Mouse (Mus musculus) heart, postnatal 0 days (tissue): Measurements from ENCODE around the gene Cox8a. TPM values are rescaled to one million over a fixed set of nuclear protein-coding genes. Genes with fewer than 3 reads are reported as not detected.

Experiments
- ATAC-seq: fragments of 200-750 bp; cut with Nextera tagmentation; 2 replicates; pipeline ENCODE4 v1.8.0; 2017; ENCODE audit warnings: low read depth, moderate number of reproducible peaks, moderate library complexity; ENCODE audit not compliant: insufficient read depth
- DNase-seq: peaks from one replicate; pipeline ENCODE4 v3.0.0-alpha.2; 2016; ENCODE audit warnings: low spot score
- H3K27ac ChIP-seq: fragments of 300-500 bp; sonication (generic); 2 replicates; pipeline ENCODE4 v1.5.1; 2014; ENCODE audit warnings: low read depth, mild to moderate bottlenecking
- H3K27me3 ChIP-seq: fragments of 300-500 bp; sonication (generic); 2 replicates; pipeline ENCODE4 v1.6.1; 2014; ENCODE audit warnings: low read length, mixed read lengths; ENCODE audit not compliant: control insufficient read depth, insufficient read depth
- H3K36me3 ChIP-seq: fragments of 300-500 bp; sonication (generic); replicated peaks from 2 replicates; pipeline ENCODE4 v1.6.1; 2014; ENCODE audit warnings: low read length, mixed read lengths; ENCODE audit not compliant: control insufficient read depth, insufficient read depth
- H3K4me1 ChIP-seq: fragments of 300-500 bp; sonication (generic); 2 replicates; pipeline ENCODE4 v1.6.1; 2014; ENCODE audit warnings: antibody characterized with exemption; ENCODE audit not compliant: control insufficient read depth, insufficient read depth
- H3K4me2 ChIP-seq: fragments of 300-500 bp; sonication (generic); 2 replicates; pipeline ENCODE4 v1.6.1; 2014; ENCODE audit warnings: low read depth, mild to moderate bottlenecking, low read length, moderate library complexity
- H3K4me3 ChIP-seq: fragments of 300-500 bp; sonication (generic); 2 replicates; pipeline ENCODE4 v1.5.1; 2014; ENCODE audit warnings: low read depth, low read length
- H3K9ac ChIP-seq: fragments of 300-500 bp; sonication (generic); replicated peaks from 2 replicates; pipeline ENCODE4 v1.6.1; 2014; ENCODE audit warnings: low read depth, low read length, mixed read lengths
- H3K9me3 ChIP-seq: fragments of 300-500 bp; sonication (generic); replicated peaks from 2 replicates; pipeline ENCODE4 v1.6.1; 2016; ENCODE audit warnings: low read length; ENCODE audit not compliant: control insufficient read depth
- CTCF ChIP-seq: IDR thresholded peaks from 2 replicates; pipeline ENCODE4 v1.5.1; 2016; ENCODE audit warnings: antibody characterized with exemption, control low read depth, low read depth
- EP300 ChIP-seq: IDR thresholded peaks from 2 replicates; pipeline ENCODE4 v1.6.1; 2016; ENCODE audit warnings: antibody characterized with exemption, low read depth
- WGBS: fragments of 180-500 bp; shearing (Covaris S2); extraction: QIAGEN DNeasy Blood & Tissue Kit; methylation state at CpG from one replicate; pipeline ENCODE4 v1.1.7; 2014; 5-methylcytosine and 5-hydroxymethylcytosine counted together
- polyA plus RNA-seq: library from polyadenylated mRNA; unstranded; fragments of >200 nt; fragmentation: Nextera tagmentation; extraction: Ambion mirVana; gene quantifications from 2 replicates; pipeline ENCODE4 v1.2.1, GENCODE M21; 2015
- total RNA-seq: library from RNA; depleted of rRNA; stranded (reverse); fragments of >200 nt; gene quantifications from 2 replicates; pipeline ENCODE4 v1.2.3, GENCODE M21; 2014; ENCODE audit warnings: low replicate concordance; rRNA removed

Gene Cox8a
- total and polyA plus RNA-seq, 2 experiments from 2014 or later = 1,841 to 3,012 TPM

DNA sequence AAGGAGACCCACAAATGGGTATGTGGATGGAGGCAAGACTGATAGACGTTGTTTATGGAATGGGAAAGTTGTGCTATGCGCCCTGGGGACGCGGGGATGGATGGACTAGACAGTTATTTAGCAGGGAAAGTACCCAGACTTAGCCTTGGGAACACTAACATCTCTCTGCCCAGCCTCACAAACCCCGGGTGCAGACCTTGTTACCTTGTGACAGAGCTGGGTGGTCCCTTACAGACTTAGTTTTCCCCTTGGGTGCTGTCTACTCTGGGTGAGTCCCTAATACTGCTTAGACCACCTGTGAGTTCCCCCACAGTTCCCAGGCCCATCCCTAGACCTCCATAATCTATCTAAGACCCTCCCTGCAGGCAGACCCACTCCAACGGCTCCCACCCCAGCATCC, 50.6 kb downstream of the Cox8a start:
- no peak overlapping the region for H3K4me3 ChIP-seq
- ATAC-seq (no peak), DNase-seq (no peak)
- no peak overlapping the region for H3K9ac ChIP-seq
- H3K9me3 ChIP-seq = no peaks in the 10 kb centered on the region
- peaks cover 23% of the 10 kb centered on the region for H3K27me3 ChIP-seq
- no peak overlapping the region for H3K27ac ChIP-seq
- H3K4me2 ChIP-seq = no peak overlapping the region
- WGBS = 27% methylated on average over 6 of the region's 6 CpGs
- peaks cover 12% of the 10 kb centered on the region; the same call in 1 of the 2 replicates for H3K4me1 ChIP-seq
- H3K36me3 ChIP-seq = no peaks in the 10 kb centered on the region
- TF ChIP-seq CTCF (no peak), EP300 (no peak)

DNA sequence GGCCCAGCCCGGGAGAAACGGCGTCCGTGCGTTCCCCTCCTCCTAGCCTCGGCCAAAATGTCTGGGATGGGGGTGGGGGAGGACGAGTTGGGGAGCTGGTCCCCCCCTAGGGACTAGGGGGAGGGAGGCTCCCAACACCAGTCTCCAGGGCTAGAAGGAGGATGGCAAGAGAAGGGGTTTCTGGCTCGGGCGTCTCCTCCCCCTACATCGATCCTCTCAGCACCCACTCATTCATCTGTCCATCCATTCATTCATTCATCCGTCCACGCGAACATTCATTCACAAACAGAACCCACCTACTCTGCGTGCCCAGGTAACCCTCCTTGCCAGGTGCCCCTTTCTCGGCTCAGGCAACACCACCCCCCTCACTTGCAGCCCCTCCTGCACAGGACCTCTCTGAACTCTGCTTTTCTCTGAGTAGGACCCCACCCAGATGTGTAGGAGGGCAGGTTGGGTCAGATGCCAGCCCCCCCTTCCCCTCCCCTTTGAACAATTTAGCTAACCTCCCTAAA, 51.2 kb downstream of the Cox8a start:
- DNase-seq (no peak), ATAC-seq (peak; percentile 19; the same call in 1 of the 2 replicates)
- H3K4me1 ChIP-seq = peaks cover 10% of the 10 kb centered on the region; the same call in 1 of the 2 replicates
- H3K4me2 ChIP-seq = peak overlapping the region; percentile 100
- no peak for TF ChIP-seq CTCF
- no peak for TF ChIP-seq EP300
- H3K4me3 ChIP-seq = peak overlapping the region; percentile 73
- peak overlapping the region; percentile 66 for H3K9ac ChIP-seq
- no peaks in the 10 kb centered on the region for H3K36me3 ChIP-seq
- no peak overlapping the region for H3K27ac ChIP-seq
- 9% methylated on average over 9 of the region's 15 CpGs for WGBS
- no peaks in the 10 kb centered on the region for H3K9me3 ChIP-seq
- H3K27me3 ChIP-seq = peaks cover 23% of the 10 kb centered on the region

DNA sequence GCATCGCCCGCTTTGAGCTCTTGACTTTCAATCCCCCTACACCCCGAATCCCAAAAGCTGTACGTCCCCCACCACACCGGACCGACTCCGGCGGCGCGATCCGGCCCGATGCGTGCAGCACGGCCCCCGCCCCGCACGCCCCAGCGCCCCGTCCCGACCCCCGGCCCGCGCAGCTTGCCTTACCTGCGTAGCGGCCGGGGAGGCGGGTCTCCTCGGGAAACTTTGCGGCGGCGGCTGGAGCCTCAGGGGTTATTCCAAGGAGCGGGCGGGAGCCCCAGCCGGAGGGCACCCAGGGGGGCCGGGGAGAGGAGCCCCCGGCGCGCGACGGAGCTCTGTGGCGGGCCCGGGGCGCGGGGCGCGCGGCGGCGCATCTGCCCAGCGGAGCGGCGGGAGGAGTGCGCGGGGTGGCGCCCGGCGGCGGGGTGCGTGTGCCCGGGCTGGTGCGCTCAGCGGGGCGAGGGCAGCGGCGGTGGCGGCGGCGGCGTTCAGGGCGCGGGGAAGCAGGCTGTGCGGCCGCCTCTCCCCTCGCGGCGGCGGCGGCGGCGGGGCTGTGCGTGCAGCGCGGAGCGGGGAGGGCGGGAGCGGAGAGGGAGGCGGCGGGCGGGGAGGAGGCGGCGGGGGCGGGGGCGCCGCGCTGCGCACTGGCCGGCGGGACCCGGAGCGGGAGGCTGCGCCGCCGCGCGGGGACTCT, 51.8 kb downstream of the Cox8a start:
- ATAC-seq = peak; percentile 18; the same call in 1 of the 2 replicates
- Histone ChIP-seq H3K27me3 (peaks cover 23% of the 10 kb centered on the region), H3K4me1 (peaks cover 10% of the 10 kb centered on the region; the same call in 1 of the 2 replicates), H3K9ac (peak overlapping the region; percentile 66), H3K27ac (no peak overlapping the region), H3K4me3 (peak overlapping the region; percentile 73), H3K4me2 (peak overlapping the region; percentile 100), H3K36me3 (no peaks in the 10 kb centered on the region), H3K9me3 (no peaks in the 10 kb centered on the region)
- TF ChIP-seq EP300 = no peak
- TF ChIP-seq CTCF = no peak
- WGBS = under 1% methylated on average over 52 of the region's 105 CpGs
- DNase-seq = no peak

Other genes with a start within 250 kb of the Cox8a start
- gene Ppp1r14b, start 242.6 kb downstream of the Cox8a start, total RNA-seq = 88.3 and 100 TPM in 2 replicates
- 128 and 132 TPM in 2 replicates for gene Ppp1r14b, start 242.6 kb downstream of the Cox8a start, polyA plus RNA-seq
- 24.9 and 46.0 TPM in 2 replicates for gene Plcb3, start 241.1 kb downstream of the Cox8a start, total RNA-seq
- gene Plcb3, start 241.1 kb downstream of the Cox8a start, polyA plus RNA-seq = 8.3 and 8.6 TPM in 2 replicates
- gene Fkbp2, start 237.1 kb downstream of the Cox8a start, total RNA-seq = 0.65 and 8.5 TPM in 2 replicates
- 59.9 and 65.2 TPM in 2 replicates for gene Fkbp2, start 237.1 kb downstream of the Cox8a start, polyA plus RNA-seq
- gene Vegfb, start 230.0 kb downstream of the Cox8a start, total RNA-seq = 74.8 and 122 TPM in 2 replicates
- 193 and 194 TPM in 2 replicates for gene Vegfb, start 230.0 kb downstream of the Cox8a start, polyA plus RNA-seq
- 51.4 and 75.2 TPM in 2 replicates for gene Dnajc4, start 225.0 kb downstream of the Cox8a start, total RNA-seq
- 58.5 and 59.7 TPM in 2 replicates for gene Dnajc4, start 225.0 kb downstream of the Cox8a start, polyA plus RNA-seq
- 42.1 and 45.3 TPM in 2 replicates for gene Nudt22, start 221.5 kb downstream of the Cox8a start, total RNA-seq
- gene Nudt22, start 221.5 kb downstream of the Cox8a start, polyA plus RNA-seq = 48.1 and 49.5 TPM in 2 replicates
- gene Trpt1, start 221.5 kb downstream of the Cox8a start, total RNA-seq = 12.6 and 32.0 TPM in 2 replicates
- 27.1 and 28.4 TPM in 2 replicates for gene Trpt1, start 221.5 kb downstream of the Cox8a start, polyA plus RNA-seq
- 8.9 and 11.1 TPM in 2 replicates for gene Fermt3, start 198.1 kb downstream of the Cox8a start, total RNA-seq
- 4.9 and 5.1 TPM in 2 replicates for gene Fermt3, start 198.1 kb downstream of the Cox8a start, polyA plus RNA-seq
- 94.6 and 99.7 TPM in 2 replicates for gene Stip1, start 177.6 kb downstream of the Cox8a start, total RNA-seq
- 98.3 and 98.5 TPM in 2 replicates for gene Stip1, start 177.6 kb downstream of the Cox8a start, polyA plus RNA-seq
- gene Macrod1, start 160.8 kb downstream of the Cox8a start, total RNA-seq = 122 and 170 TPM in 2 replicates
- 112 and 113 TPM in 2 replicates for gene Macrod1, start 160.8 kb downstream of the Cox8a start, polyA plus RNA-seq
- 0.23 and 0.89 TPM in 2 replicates for gene Flrt1, start 111.9 kb downstream of the Cox8a start, total RNA-seq
- 1.0 TPM in 2 replicates for gene Flrt1, start 111.9 kb downstream of the Cox8a start, polyA plus RNA-seq
- gene Otub1, start 11.3 kb downstream of the Cox8a start, total RNA-seq = 127 and 139 TPM in 2 replicates
- 117 and 132 TPM in 2 replicates for gene Otub1, start 11.3 kb downstream of the Cox8a start, polyA plus RNA-seq
- 30.2 and 44.0 TPM in 2 replicates for gene Naa40, start 23.6 kb upstream of the Cox8a start, total RNA-seq
- gene Naa40, start 23.6 kb upstream of the Cox8a start, polyA plus RNA-seq = 27.8 and 30.4 TPM in 2 replicates
- gene Rcor2, start 49.7 kb upstream of the Cox8a start, total RNA-seq = 18.5 and 40.0 TPM in 2 replicates
- gene Rcor2, start 49.7 kb upstream of the Cox8a start, polyA plus RNA-seq = 8.5 and 9.7 TPM in 2 replicates
- 33.6 and 35.2 TPM in 2 replicates for gene Mark2, start 124.2 kb upstream of the Cox8a start, total RNA-seq
- 17.8 and 19.3 TPM in 2 replicates for gene Mark2, start 124.2 kb upstream of the Cox8a start, polyA plus RNA-seq
- gene Spindoc, start 165.4 kb upstream of the Cox8a start, total RNA-seq = 22.0 and 38.7 TPM in 2 replicates
- 11.7 and 13.7 TPM in 2 replicates for gene Spindoc, start 165.4 kb upstream of the Cox8a start, polyA plus RNA-seq
- 29.6 and 44.0 TPM in 2 replicates for gene 2700081O15Rik, start 200.0 kb upstream of the Cox8a start, total RNA-seq
- 2.1 and 2.3 TPM in 2 replicates for gene 2700081O15Rik, start 200.0 kb upstream of the Cox8a start, polyA plus RNA-seq